Mouse (Mus musculus): ENCODE results near the gene Pdia3.
"Not testable (repeated sequence)": the region's sequence is repeated elsewhere in the genome, so short reads cannot be mapped to it uniquely, and the experiment has no call there.

The Pdia3 gene

DNA sequence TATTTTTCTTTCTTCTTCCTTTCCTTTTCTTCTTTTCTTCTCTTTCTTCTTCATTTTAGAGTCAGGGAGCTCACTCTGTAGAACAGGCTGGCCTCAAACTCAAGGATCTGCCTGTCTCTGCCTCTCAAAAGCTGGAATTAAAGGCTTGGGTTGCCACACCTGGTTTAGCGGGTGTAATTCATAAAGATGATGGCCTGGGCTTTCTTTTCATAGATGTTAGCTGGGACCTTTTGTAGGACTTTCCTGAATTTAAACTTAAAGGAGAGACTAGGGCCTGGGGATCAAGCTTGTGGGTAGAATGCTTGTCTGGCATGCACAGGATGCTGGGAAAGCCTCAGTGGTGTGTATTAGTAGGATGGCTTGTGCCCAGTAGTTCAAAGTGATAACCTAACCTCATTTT lies 30.6 kb downstream of the Pdia3 start, which contains the start of gene Ell3:
Gene Ell3 (minus strand): TSS at position 101 of the 400 bp plus-strand sequence.
- DNase-seq = no peak

DNA sequence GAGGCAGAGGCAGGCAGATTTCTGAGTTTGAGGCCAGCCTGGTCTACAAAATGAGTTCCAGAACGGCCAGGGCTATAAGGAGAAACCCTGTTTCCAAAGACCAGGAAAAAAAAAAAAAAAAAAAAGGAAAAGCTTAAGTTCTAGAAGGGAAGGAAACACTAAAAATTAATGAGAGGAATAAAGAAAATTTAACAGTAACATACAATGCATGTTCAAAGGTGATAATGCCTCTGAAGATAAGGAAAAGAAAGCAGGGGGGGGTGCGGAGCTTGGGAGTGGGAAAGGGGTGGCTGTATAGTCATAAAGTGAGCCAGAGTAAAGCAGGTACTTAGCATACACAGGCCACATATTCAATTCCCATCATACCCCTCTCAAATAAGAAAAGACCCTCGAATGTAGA lies 31.5 kb downstream of the Pdia3 start:
- no peak for DNase-seq

- DNase-seq = no peak
These were observed 32.9 kb downstream of the Pdia3 start for GRCm38 (mm10) chr2:121446506-121446905.

GRCm38 (mm10) chr2:121447006-121447405 lies 33.4 kb downstream of the Pdia3 start:
- DNase-seq = no peak

DNA sequence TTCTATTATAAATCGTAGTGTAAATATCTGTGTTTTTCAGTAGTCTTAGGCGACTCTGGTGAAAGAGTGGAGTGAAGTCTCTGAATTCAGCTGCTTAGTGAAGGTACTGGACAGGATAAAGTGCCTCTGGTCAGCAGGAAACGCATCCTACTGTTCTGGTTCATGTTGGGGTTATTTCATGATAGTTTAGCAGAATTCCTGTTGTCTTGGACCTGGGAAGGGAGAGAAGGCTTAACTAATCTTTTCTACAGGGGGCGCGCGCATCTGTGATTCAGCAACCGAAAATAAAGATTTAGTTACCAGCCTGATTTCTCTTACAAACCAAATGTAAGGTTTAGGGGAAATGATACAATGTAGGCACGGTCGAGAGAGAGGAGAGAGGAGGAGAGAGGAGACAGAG lies 34.6 kb downstream of the Pdia3 start:
- DNase-seq = peak; percentile 30

DNA sequence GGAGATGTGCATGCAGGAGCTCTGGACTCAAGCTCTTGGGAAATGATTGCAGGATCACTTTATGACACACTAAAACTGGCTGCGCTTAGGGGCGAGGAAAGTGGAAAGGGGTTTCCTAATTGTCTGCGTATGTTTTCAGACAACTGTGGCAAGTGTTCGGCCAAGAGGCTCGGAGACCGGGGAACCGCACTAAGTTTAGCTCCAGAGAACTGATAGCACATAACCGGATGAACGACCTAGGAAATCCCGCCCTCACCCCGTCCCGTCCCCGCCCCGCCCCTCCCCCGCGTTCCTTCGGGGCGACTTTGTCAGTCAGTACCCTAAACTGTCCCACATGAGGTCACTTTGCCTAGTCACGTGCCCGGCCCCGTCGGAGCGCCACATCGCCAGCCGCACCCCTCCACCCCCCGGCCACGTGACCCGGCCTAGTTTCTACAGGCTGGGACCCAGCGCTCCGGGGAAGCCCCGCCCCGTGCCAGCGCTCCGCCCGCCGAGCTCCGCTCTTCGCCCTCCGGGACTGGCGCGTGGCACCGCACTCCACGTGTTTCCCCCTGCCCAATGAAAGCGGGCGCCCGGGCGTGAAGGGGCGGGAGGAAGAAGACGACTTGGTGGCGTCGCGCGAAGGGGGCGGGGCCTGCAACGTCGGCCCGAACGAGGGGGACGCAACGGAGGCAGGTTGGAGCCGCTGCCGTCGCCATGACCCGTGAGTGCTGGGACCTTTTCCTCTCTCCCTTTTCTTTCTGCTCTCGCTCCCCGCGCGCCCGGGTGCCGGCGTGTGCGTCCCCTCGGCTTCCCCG lies 35.4 kb downstream of the Pdia3 start, which contains the start of gene Serf2:
Gene Serf2 (plus strand): TSS at position 457 of the 797 bp plus-strand sequence.
- peak; percentile 100 for DNase-seq

GRCm38 (mm10) chr2:121449545-121450011 lies 36.0 kb downstream of the Pdia3 start:
- DNase-seq = no peak

DNA sequence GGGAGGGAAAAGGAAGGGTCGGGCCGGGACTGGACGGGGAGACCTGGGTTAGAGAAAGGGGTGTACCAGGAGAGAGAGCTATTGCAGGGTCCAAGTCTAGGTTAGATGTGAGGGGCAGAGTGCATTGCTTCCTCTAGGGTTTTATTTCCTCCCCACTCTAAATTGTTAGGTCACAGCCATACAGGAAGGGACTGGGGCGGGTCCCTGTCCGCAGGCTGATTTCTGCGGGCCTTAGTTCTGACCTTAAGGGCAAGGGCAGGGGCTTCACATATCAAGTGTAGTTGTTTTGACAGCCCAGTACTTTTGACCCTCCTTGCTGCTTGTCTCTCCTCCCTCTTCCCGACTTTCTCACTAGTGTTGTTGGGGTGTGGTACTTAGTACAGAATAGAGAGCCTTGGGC lies 36.5 kb downstream of the Pdia3 start:
- peak; percentile 40 for DNase-seq

GRCm38 (mm10) chr2:121452361-121452760 lies 38.8 kb downstream of the Pdia3 start:
- no peak for DNase-seq

GRCm38 (mm10) chr2:121452990-121453389 lies 39.4 kb downstream of the Pdia3 start, which contains the start of gene Hypk:
Hypk (plus strand) TSS chr2:121453290.
- no peak for DNase-seq

GRCm38 (mm10) chr2:121453917-121454316 lies 40.3 kb downstream of the Pdia3 start:
- DNase-seq = no peak

GRCm38 (mm10) chr2:121455534-121455933 lies 42.0 kb downstream of the Pdia3 start:
- DNase-seq = no peak

DNA sequence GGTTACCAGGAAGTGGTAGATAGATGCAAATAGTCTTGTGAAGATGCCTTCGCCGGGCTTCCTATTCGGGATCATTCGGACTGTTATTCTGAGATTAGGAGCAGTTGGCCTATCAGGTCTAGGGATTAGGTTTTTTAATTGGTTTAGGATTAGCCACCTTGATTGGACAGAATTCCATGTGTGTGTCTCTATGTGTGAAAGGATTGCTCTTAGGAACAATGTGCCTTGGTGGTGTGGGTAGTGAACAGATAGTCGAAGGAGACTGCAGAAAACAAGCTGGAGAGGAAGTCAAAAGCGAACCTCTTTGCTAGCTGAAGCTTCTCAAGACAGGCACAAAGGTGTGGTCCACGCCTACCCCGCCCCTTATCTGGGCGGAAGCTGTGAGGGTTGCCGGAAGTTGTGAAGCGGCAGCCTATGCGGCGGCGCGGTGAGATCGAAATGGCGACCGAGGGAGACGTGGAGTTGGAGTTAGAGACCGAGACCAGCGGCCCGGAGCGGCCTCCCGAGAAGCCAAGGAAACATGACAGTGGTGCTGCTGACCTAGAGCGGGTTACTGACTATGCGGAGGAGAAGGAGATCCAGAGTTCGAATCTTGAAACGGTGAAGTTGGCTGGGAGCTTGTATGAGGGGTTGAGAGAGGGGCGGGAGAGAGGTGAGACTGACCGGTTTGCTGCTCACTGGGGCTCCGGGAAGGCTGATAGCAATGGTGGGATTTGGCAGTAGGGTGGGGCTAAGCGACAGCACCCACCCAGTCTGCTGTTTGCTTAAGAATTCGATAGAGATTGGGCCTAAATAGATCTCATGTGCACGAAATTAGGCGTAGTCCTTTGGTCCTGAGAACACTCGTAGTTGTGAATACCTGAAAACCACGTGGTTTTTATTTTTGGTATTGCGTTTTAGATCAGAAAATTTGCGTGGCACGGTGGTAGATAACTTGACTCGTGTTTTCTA lies 43.4 kb downstream of the Pdia3 start, which contains the start of gene Serinc4:
Gene Serinc4 (minus strand): TSS at position 90 of the 951 bp plus-strand sequence.
- DNase-seq = peak; percentile 78

DNA sequence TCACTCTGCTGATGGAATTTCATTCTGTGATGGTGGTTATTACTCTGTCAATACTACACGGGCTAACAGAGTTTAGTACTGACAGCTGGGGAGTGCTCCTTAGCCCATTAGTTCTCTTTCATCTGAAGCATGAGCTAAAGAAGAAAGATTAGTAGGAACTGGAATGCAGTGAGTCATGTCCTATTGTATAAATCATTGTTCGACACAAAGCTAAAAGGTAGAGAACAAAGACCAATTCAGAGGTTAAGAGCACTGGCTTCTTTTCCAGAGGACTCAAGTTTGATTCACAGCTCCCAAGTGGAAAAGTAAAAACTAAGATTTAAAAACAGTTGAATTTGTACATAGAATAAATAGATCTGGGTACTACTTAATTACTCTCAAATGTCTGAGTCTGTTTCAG lies 46.5 kb downstream of the Pdia3 start:
- DNase-seq = no peak

GRCm38 (mm10) chr2:121468982-121469381 lies 55.4 kb downstream of the Pdia3 start:
- DNase-seq = not testable (repeated sequence)

DNA sequence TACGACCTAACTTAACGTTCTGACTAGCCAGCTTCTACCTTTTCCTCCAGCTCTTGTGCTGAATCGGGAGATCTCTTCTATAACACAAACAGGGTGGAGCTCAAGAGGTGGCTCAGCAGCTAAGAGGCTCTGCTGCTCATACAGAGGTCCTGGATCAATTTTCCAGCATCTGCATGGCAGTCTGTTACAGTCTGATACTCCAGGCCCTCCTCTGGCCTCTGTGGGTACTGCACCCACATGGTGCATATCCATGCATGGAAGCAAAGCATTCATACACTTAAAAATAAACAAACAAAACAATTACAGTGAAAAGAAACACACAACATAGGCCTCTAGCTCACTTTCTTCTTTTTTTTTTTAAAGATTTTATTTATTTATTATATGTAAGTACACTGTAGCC lies 59.2 kb downstream of the Pdia3 start:
- not testable (repeated sequence) for DNase-seq

GRCm38 (mm10) chr2:121473301-121474179 lies 60.0 kb downstream of the Pdia3 start, which contains the start of gene Mfap1b:
Mfap1b (minus strand) TSS chr2:121474067.
- peak; percentile 86 for DNase-seq

DNA sequence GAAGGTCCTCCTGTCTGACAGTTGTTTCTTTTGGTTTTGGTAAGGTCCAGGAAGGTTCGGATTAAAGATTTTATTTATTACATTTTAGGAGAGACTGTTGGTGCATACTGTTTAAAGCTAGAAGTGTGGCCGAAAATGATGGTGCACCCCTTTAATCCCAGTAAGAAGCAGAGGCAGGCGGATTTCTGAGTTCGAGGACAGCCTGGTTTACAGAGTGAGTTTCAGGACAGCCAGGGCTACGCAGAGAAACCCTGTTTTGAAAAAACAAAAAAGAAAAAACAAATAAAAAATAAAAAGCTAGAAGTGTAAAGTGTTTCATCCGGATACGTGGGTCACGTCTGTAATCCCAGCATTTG lies 60.6 kb downstream of the Pdia3 start:
- no peak for DNase-seq

- not testable (repeated sequence) for DNase-seq
These were observed 61.7 kb downstream of the Pdia3 start for GRCm38 (mm10) chr2:121475306-121475705.

- no peak for DNase-seq
These were observed 64.1 kb downstream of the Pdia3 start for GRCm38 (mm10) chr2:121477491-121478266.

DNA sequence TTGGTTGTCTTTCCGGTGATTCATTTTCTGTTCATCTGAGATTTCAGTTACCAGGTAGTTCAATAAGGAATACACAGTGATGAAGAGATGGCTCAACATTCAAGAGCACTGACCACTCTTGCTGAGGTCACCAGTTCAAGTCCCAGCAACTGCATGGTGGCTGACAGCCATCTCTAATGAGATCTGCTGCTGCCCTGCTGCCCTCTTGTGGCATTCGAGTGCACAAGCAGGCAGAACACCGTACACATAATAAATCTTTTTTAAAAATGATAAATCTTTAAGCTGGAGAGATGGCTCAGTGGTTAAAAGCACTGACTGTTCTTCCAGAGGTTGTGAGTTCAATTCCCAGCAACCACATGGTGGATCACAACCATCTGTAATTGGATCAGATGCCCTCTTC lies 66.9 kb downstream of the Pdia3 start:
- no peak for DNase-seq

All from cerebellum, adult 9-11 months (tissue).